Comparison of ENCODE assay signal across 24 mouse cellular contexts in genomic region chr15:27551117-27552114, GRCm38 (mm10).
DNase-seq lines count a peak whose midpoint lies in the region; ATAC-seq and TF ChIP-seq lines count a peak whose summit lies in the region.
"Had no signal": no experiment of that assay in that cellular context is flagged by ENCODE, and none has a peak within 500 bp of the region (broad histone marks: within the 10 kb centered on the region; RNA-seq: fewer than 3 reads in every experiment).

No protein-coding gene starts in this region.

- no peak for TF ChIP-seq CTCF in liver, adult 2 months (IDR thresholded peaks at IDR 0.05; ENCODE audit: low read depth, low read length)

- WGBS in heart, embryonic 10.5 days = 86% methylated on average over 19 of the region's 19 CpGs
- 68% methylated on average over 19 of the region's 19 CpGs for WGBS in liver, adult 2 months
- 89% methylated on average over 19 of the region's 19 CpGs for WGBS in liver, embryonic 11.5 days
- WGBS in heart, embryonic 16.5 days = 72% methylated on average over 19 of the region's 19 CpGs

- H3K9ac ChIP-seq in liver, adult 2 months (ENCODE audit: low read depth, low read length) = no peak overlapping the region; the same call in 1 of the 2 replicates
- H3K9ac ChIP-seq in liver, embryonic 11.5 days (ENCODE audit: low read depth, low read length) = no peak overlapping the region
- H3K9ac ChIP-seq in heart, embryonic 16.5 days (ENCODE audit: low read length) = peak overlapping the region; percentile 29; the same call in 1 of the 2 replicates
- H3K9ac ChIP-seq: forebrain, embryonic 13.5 days; hindbrain, embryonic 15.5 days; limb, embryonic 12.5 days; liver, embryonic 14.5 days; lung, embryonic 15.5 days; midbrain, embryonic 13.5 days had no signal

- no peaks in the 10 kb centered on the region; the same call in 1 of the 2 replicates for H3K36me3 ChIP-seq in heart, embryonic 10.5 days
- peaks cover 3% of the 10 kb centered on the region; the same call in 1 of the 2 replicates for H3K36me3 ChIP-seq in liver, adult 2 months (ENCODE audit: control insufficient read depth, insufficient read depth, low read length)
- no peaks in the 10 kb centered on the region for H3K36me3 ChIP-seq in liver, embryonic 11.5 days (ENCODE audit: control insufficient read depth, insufficient read depth, low read length)
- H3K36me3 ChIP-seq in heart, embryonic 16.5 days (ENCODE audit: control insufficient read depth, insufficient read depth) = no peaks in the 10 kb centered on the region
- H3K36me3 ChIP-seq: hindbrain, embryonic 15.5 days; limb, embryonic 12.5 days; lung, embryonic 15.5 days had no signal

- H3K4me3 ChIP-seq in heart, embryonic 10.5 days = no peak overlapping the region
- H3K4me3 ChIP-seq in liver, adult 2 months (ENCODE audit: insufficient read depth, low read depth, low read length) = no peak overlapping the region
- H3K4me3 ChIP-seq in liver, embryonic 11.5 days (ENCODE audit: low read depth, low read length) = no peak overlapping the region
- no peak overlapping the region for H3K4me3 ChIP-seq in heart, embryonic 16.5 days (ENCODE audit: low read length)
- H3K4me3 ChIP-seq: forebrain, embryonic 13.5 days; hindbrain, embryonic 15.5 days; limb, embryonic 12.5 days; lung, embryonic 15.5 days; megakaryocyte, embryonic 14.5 days; midbrain, embryonic 13.5 days had no signal

- H3K4me1 ChIP-seq in heart, embryonic 10.5 days = peaks cover 28% of the 10 kb centered on the region
- peaks cover 17% of the 10 kb centered on the region for H3K4me1 ChIP-seq in liver, adult 2 months (ENCODE audit: control insufficient read depth, insufficient read depth, low read length)
- H3K4me1 ChIP-seq in liver, embryonic 11.5 days (replicated peaks; ENCODE audit: control insufficient read depth, insufficient read depth, low read length) = peaks cover 13% of the 10 kb centered on the region
- peaks cover 29% of the 10 kb centered on the region for H3K4me1 ChIP-seq in heart, embryonic 16.5 days (ENCODE audit: control insufficient read depth, insufficient read depth, low read length)

- H3K27me3 ChIP-seq in heart, embryonic 10.5 days (ENCODE audit: insufficient read depth, poor library complexity, severe bottlenecking) = no peaks in the 10 kb centered on the region
- no peaks in the 10 kb centered on the region for H3K27me3 ChIP-seq in liver, adult 2 months (ENCODE audit: control insufficient read depth, insufficient read depth, low read length)
- no peaks in the 10 kb centered on the region for H3K27me3 ChIP-seq in liver, embryonic 11.5 days (replicated peaks; ENCODE audit: control insufficient read depth, insufficient read depth, low read length)
- no peaks in the 10 kb centered on the region for H3K27me3 ChIP-seq in heart, embryonic 16.5 days (ENCODE audit: control insufficient read depth, insufficient read depth, low read length)
- H3K27me3 ChIP-seq: forebrain, embryonic 13.5 days; hindbrain, embryonic 15.5 days; limb, embryonic 12.5 days; lung, embryonic 15.5 days; megakaryocyte, embryonic 14.5 days had no signal

- no peak for TF ChIP-seq POLR2A in liver, adult 2 months (IDR thresholded peaks at IDR 0.05; ENCODE audit: extremely low read depth, insufficient read depth, low read length)

- H3K4me2 ChIP-seq in liver, embryonic 11.5 days = no peak overlapping the region
- H3K4me2 ChIP-seq in heart, embryonic 16.5 days (ENCODE audit: low read depth, low read length) = no peak overlapping the region
- H3K4me2 ChIP-seq: forebrain, embryonic 13.5 days; hindbrain, embryonic 15.5 days; limb, embryonic 12.5 days; lung, embryonic 15.5 days; midbrain, embryonic 13.5 days had no signal

- peak; percentile 96 for DNase-seq in heart, adult 11 months
- no peak for DNase-seq in heart, embryonic 10.5 days (ENCODE audit: low spot score)
- peak; percentile 59 for DNase-seq in liver, adult 2 months (ENCODE audit: extremely low read depth, low read depth, low spot score)
- no peak for DNase-seq in liver, embryonic 11.5 days (ENCODE audit: low spot score)
- DNase-seq in cerebellum, postnatal 4 days (ENCODE audit: low spot score in 2 of 2) = no peak
- no peak for DNase-seq in ovary, adult 18-20 months (ENCODE audit: low spot score)
- DNase-seq: adrenal gland, adult 2 months; B cell, adult 2 months; cerebellum, adult 11-12 months; cerebellum, postnatal 14 days; kidney, adult 9 months; kidney, postnatal 14 days; lung, postnatal 36 days; retina, postnatal 1 day; right cerebral cortex, postnatal 25 days; thymus, postnatal 25 days had no signal

- no peak for ATAC-seq in liver, embryonic 11.5 days (replicated peaks; ENCODE audit: low FRiP score)
- ATAC-seq in heart, embryonic 16.5 days (replicated peaks; ENCODE audit: extremely low read depth, insufficient read depth, low FRiP score) = no peak
- ATAC-seq: forebrain, embryonic 13.5 days; midbrain, embryonic 13.5 days had no signal

- no peaks in the 10 kb centered on the region for H3K9me3 ChIP-seq in heart, embryonic 10.5 days
- no peaks in the 10 kb centered on the region for H3K9me3 ChIP-seq in liver, embryonic 11.5 days (ENCODE audit: control insufficient read depth, low read length)
- H3K9me3 ChIP-seq in heart, embryonic 16.5 days (replicated peaks; ENCODE audit: control insufficient read depth, low read length) = no peaks in the 10 kb centered on the region
- H3K9me3 ChIP-seq: forebrain, embryonic 13.5 days; hindbrain, embryonic 15.5 days; limb, embryonic 12.5 days; lung, embryonic 15.5 days; megakaryocyte, embryonic 14.5 days; midbrain, embryonic 13.5 days had no signal

- no peaks in the 10 kb centered on the region for H3K79me2 ChIP-seq in liver, adult 2 months (ENCODE audit: control insufficient read depth, insufficient read depth, low read length)

- H3K27ac ChIP-seq in heart, embryonic 10.5 days = no peak overlapping the region
- H3K27ac ChIP-seq in liver, adult 2 months (replicated peaks; ENCODE audit: insufficient read depth, low read depth, low read length) = peak overlapping the region; percentile 81
- H3K27ac ChIP-seq in liver, embryonic 11.5 days (ENCODE audit: low read depth, low read length) = no peak overlapping the region
- H3K27ac ChIP-seq in heart, embryonic 16.5 days (ENCODE audit: low read length) = no peak overlapping the region
- H3K27ac ChIP-seq: forebrain, embryonic 13.5 days; hindbrain, embryonic 15.5 days; limb, embryonic 12.5 days; liver, embryonic 14.5 days; lung, embryonic 15.5 days; midbrain, embryonic 13.5 days had no signal

Comparison
In these comparisons a context has a peak if more than half of its experiments do, and no peak if none do; other contexts are left out.
1. DNase-seq: peak in heart, adult 11 months (single experiment) and liver, adult 2 months (single experiment); none in heart, embryonic 10.5 days (single experiment), liver, embryonic 11.5 days (single experiment), cerebellum, postnatal 4 days (0 of 2) and ovary, adult 18-20 months (single experiment).